Mouse (Mus musculus): Measurements from ENCODE around the gene Bbs7. TPM values are rescaled to one million over a fixed set of nuclear protein-coding genes. Genes with fewer than 3 reads are reported as not detected.

Bbs7 gene
- polyA plus RNA-seq, 1 experiment = 0.62 TPM

DNA sequence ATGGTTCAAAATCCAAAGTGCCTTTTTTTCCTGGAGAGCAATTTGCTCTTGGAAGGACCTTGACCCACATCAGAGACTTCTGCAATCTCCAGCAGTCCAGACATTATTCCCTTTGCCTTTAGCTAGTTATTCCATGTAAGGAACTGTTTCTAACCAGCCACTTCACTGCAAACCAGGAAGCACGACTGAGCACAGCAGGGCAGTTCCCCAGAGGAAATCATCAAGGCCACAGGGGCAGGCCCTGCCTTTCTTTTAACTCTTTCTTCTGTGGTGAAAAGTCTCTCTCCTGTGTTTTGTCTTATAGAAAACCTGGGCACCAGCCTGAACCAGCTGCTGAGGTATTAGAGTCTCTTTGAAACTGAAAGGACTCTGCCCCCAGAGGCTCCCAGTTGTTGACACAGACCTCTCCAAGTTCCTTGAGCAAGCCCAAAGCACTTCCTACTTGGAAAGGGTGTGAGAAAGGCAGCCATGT is 80.0 kb downstream of the Bbs7 start:
- Histone ChIP-seq H3K4me3 (ENCODE audit: extremely low read depth, insufficient read depth, insufficient read length) (no peak overlapping the region), H3K27me3 (ENCODE audit: control insufficient read depth, insufficient read depth, low read length) (peaks cover 2% of the 10 kb centered on the region; the same call in 1 of the 2 replicates), H3K36me3 (ENCODE audit: control insufficient read depth, insufficient read depth, low read length) (no peaks in the 10 kb centered on the region), H3K4me1 (ENCODE audit: control insufficient read depth, insufficient read depth, insufficient read length) (peaks cover 3% of the 10 kb centered on the region; the same call in 1 of the 2 replicates), H3K27ac (ENCODE audit: insufficient read depth, low read length) (no peak overlapping the region)
- no peak for DNase-seq (ENCODE audit: low read depth in 1 of 2, low spot score in 2 of 2)
- TF ChIP-seq CTCF (IDR thresholded peaks at IDR 0.05; ENCODE audit: extremely low read depth, insufficient read depth, insufficient read length, insufficient replicate concordance) (no peak), POLR2A (IDR thresholded peaks at IDR 0.05; ENCODE audit: low read depth, low read length) (no peak)
- WGBS = 0% methylated on average over 1 of the region's 1 CpGs

DNA sequence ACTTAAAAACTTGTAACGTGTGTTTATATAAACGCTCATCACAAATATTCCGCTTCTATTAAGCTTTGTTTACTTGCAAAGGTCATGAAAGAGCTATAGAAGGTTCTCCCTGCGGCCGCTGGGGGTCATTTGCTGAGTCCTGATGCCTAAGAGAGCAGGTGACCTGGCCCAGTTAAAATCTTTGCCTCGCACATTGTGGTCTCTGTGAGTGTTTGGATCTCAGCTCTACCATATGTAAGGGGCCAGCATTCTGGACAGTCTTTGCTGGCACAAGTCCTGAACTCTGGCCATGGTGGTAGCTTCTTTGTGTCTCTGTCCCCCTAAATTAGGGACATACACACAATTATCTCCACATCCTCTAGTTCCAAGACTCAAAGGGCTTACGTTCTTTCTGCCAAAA is 80.5 kb downstream of the Bbs7 start:
- no peak for DNase-seq (ENCODE audit: low read depth in 1 of 2, low spot score in 2 of 2)
- Histone ChIP-seq H3K27ac (ENCODE audit: insufficient read depth, low read length) (no peak overlapping the region), H3K4me1 (ENCODE audit: control insufficient read depth, insufficient read depth, insufficient read length) (peaks cover 3% of the 10 kb centered on the region; the same call in 1 of the 2 replicates), H3K4me3 (ENCODE audit: extremely low read depth, insufficient read depth, insufficient read length) (no peak overlapping the region), H3K36me3 (ENCODE audit: control insufficient read depth, insufficient read depth, low read length) (no peaks in the 10 kb centered on the region), H3K27me3 (ENCODE audit: control insufficient read depth, insufficient read depth, low read length) (peaks cover 2% of the 10 kb centered on the region; the same call in 1 of the 2 replicates)
- 62% methylated on average over 7 of the region's 7 CpGs for WGBS
- TF ChIP-seq CTCF (IDR thresholded peaks at IDR 0.05; ENCODE audit: extremely low read depth, insufficient read depth, insufficient read length, insufficient replicate concordance) = no peak
- no peak for TF ChIP-seq POLR2A (IDR thresholded peaks at IDR 0.05; ENCODE audit: low read depth, low read length)

DNA sequence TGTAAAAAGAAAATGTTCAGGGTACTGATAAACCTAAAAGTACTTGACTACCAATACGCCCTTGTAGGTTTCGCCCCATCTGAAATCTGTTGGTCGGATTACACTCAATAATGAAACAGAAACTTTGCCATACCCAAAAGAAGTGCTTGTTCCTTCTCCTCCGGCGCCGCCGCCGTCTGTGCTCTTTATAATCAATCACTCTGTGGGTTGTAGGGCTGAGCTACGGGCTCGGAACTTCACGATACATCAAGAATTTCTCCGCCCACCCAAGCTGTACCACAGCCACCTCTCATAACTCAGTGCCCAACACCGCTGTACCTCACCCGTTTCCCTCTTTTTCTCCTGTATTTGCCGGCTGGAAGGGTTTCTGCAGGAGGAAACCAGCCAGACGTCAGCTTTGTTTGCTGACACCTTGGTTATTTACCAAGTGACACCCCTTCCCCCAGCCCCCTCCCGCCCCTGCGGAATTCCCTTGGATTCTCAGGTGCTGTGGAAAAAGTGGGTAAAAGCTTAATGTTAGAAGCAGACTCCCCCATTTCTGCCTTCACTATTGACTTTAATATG is 81.2 kb downstream of the Bbs7 start:
- Histone ChIP-seq H3K27me3 (ENCODE audit: control insufficient read depth, insufficient read depth, low read length) (peaks cover 2% of the 10 kb centered on the region; the same call in 1 of the 2 replicates), H3K36me3 (ENCODE audit: control insufficient read depth, insufficient read depth, low read length) (no peaks in the 10 kb centered on the region), H3K27ac (ENCODE audit: insufficient read depth, low read length) (peak overlapping the region; percentile 46; the same call in 1 of the 2 replicates), H3K4me1 (ENCODE audit: control insufficient read depth, insufficient read depth, insufficient read length) (peaks cover 3% of the 10 kb centered on the region; the same call in 1 of the 2 replicates), H3K4me3 (ENCODE audit: extremely low read depth, insufficient read depth, insufficient read length) (peak overlapping the region; percentile 59)
- TF ChIP-seq POLR2A (IDR thresholded peaks at IDR 0.05; ENCODE audit: low read depth, low read length) (no peak), CTCF (IDR thresholded peaks at IDR 0.05; ENCODE audit: extremely low read depth, insufficient read depth, insufficient read length, insufficient replicate concordance) (no peak)
- 3% methylated on average over 18 of the region's 18 CpGs for WGBS
- no peak for DNase-seq (ENCODE audit: low read depth in 1 of 2, low spot score in 2 of 2)

DNA sequence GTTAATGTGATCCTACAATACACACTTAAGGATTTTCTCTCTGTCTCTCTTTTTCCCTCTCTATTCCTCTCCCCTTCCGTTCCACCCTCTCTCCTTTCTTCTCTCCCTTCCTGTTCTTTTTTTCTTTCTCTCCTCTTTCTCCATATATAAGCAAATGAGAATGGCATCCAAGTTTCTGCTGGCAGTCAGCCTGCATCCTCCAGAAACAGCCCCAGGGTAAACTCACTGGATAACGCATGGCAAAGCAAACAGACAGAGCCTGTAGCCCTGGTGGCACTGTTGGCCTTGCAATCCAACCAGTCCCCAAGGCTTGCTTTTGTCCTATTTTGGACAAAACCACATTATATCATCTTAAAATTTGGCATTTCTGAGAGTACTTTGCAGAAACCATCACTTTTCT is 82.0 kb downstream of the Bbs7 start:
- TF ChIP-seq CTCF (IDR thresholded peaks at IDR 0.05; ENCODE audit: extremely low read depth, insufficient read depth, insufficient read length, insufficient replicate concordance) (no peak), POLR2A (IDR thresholded peaks at IDR 0.05; ENCODE audit: low read depth, low read length) (no peak)
- WGBS = 86% methylated on average over 2 of the region's 2 CpGs
- peaks cover 2% of the 10 kb centered on the region; the same call in 1 of the 2 replicates for H3K27me3 ChIP-seq (ENCODE audit: control insufficient read depth, insufficient read depth, low read length)
- H3K4me1 ChIP-seq (ENCODE audit: control insufficient read depth, insufficient read depth, insufficient read length) = peaks cover 3% of the 10 kb centered on the region; the same call in 1 of the 2 replicates
- H3K36me3 ChIP-seq (ENCODE audit: control insufficient read depth, insufficient read depth, low read length) = no peaks in the 10 kb centered on the region
- H3K27ac ChIP-seq (ENCODE audit: insufficient read depth, low read length) = no peak overlapping the region
- no peak for DNase-seq (ENCODE audit: low read depth in 1 of 2, low spot score in 2 of 2)
- no peak overlapping the region for H3K4me3 ChIP-seq (ENCODE audit: extremely low read depth, insufficient read depth, insufficient read length)

DNA sequence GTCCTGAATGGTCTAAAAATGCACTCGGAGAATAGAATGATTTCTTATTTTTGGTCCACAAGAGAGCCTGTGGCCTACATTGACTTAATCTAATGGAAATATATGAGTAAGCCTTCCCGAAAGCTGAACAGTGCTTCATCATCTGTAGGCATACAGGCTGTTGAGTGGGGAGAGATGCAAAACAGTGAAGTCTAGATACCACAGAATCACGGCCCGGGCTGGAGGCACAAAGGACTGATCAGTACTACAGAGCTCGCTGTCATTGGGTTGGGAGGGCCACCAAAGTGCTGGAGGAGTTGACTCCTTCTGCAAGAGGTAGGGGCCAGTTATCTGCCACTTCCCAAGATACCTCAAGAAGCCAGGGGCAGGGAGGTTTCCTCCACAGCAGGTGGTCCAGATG is 82.5 kb downstream of the Bbs7 start:
- 90% methylated on average over 5 of the region's 5 CpGs for WGBS
- no peak for DNase-seq (ENCODE audit: low read depth in 1 of 2, low spot score in 2 of 2)
- no peaks in the 10 kb centered on the region for H3K36me3 ChIP-seq (ENCODE audit: control insufficient read depth, insufficient read depth, low read length)
- TF ChIP-seq CTCF (IDR thresholded peaks at IDR 0.05; ENCODE audit: extremely low read depth, insufficient read depth, insufficient read length, insufficient replicate concordance) (no peak), POLR2A (IDR thresholded peaks at IDR 0.05; ENCODE audit: low read depth, low read length) (no peak)
- peaks cover 2% of the 10 kb centered on the region; the same call in 1 of the 2 replicates for H3K27me3 ChIP-seq (ENCODE audit: control insufficient read depth, insufficient read depth, low read length)
- H3K27ac ChIP-seq (ENCODE audit: insufficient read depth, low read length) = no peak overlapping the region
- H3K4me3 ChIP-seq (ENCODE audit: extremely low read depth, insufficient read depth, insufficient read length) = no peak overlapping the region
- H3K4me1 ChIP-seq (ENCODE audit: control insufficient read depth, insufficient read depth, insufficient read length) = peaks cover 3% of the 10 kb centered on the region; the same call in 1 of the 2 replicates

DNA sequence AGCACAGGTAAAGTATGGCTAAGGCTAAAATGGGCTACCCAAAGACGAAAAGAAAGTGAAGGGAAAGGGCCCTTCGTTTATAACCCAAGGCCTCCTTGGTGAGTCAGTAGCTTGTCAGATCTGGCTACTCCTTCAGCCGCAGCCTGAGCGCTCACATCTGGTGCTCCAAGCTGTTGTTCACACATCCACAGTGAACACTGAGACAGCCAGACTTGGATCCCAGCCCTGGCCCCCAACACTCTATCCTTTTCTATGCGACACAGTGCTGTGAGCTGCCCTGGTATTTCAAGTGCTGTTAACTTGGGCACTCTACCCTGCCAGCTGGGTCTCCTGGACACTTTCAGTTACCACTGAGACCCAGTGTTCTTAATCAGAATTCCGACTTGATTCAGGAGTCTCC is 82.9 kb downstream of the Bbs7 start:
- no peak for DNase-seq (ENCODE audit: low read depth in 1 of 2, low spot score in 2 of 2)
- Histone ChIP-seq H3K4me3 (ENCODE audit: extremely low read depth, insufficient read depth, insufficient read length) (no peak overlapping the region), H3K27me3 (ENCODE audit: control insufficient read depth, insufficient read depth, low read length) (peaks cover 2% of the 10 kb centered on the region; the same call in 1 of the 2 replicates), H3K27ac (ENCODE audit: insufficient read depth, low read length) (no peak overlapping the region), H3K4me1 (ENCODE audit: control insufficient read depth, insufficient read depth, insufficient read length) (peaks cover 3% of the 10 kb centered on the region; the same call in 1 of the 2 replicates), H3K36me3 (ENCODE audit: control insufficient read depth, insufficient read depth, low read length) (no peaks in the 10 kb centered on the region)
- WGBS = 90% methylated on average over 6 of the region's 6 CpGs
- TF ChIP-seq POLR2A (IDR thresholded peaks at IDR 0.05; ENCODE audit: low read depth, low read length) (no peak), CTCF (IDR thresholded peaks at IDR 0.05; ENCODE audit: extremely low read depth, insufficient read depth, insufficient read length, insufficient replicate concordance) (no peak)

DNA sequence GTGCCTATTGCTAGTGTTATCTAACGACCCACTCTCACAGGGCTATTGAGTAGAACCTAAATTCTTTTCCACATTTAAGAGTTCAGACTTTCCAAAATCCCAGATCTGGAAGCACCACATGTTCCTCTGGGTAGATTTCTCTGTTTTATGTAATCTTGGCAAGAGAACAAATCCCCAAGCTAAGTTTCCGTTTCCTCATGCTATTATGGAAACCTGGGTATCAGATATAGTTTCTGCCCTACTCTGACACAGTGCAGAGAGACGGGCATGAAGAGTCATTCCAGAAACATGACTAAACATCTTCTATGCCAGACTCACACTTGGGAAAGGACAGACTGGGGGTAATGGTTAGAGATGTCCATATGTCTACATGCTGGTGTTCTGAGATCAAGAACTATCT is 88.8 kb downstream of the Bbs7 start:
- Histone ChIP-seq H3K27ac (ENCODE audit: insufficient read depth, low read length) (no peak overlapping the region), H3K36me3 (ENCODE audit: control insufficient read depth, insufficient read depth, low read length) (no peaks in the 10 kb centered on the region), H3K4me1 (ENCODE audit: control insufficient read depth, insufficient read depth, insufficient read length) (no peaks in the 10 kb centered on the region), H3K27me3 (ENCODE audit: control insufficient read depth, insufficient read depth, low read length) (0 out of 2 replicates have a peak, but pooled peaks cover 2% of the 10 kb centered on the region), H3K4me3 (ENCODE audit: extremely low read depth, insufficient read depth, insufficient read length) (no peak overlapping the region)
- DNase-seq (ENCODE audit: low read depth in 1 of 2, low spot score in 2 of 2) = no peak
- no peak for TF ChIP-seq CTCF (IDR thresholded peaks at IDR 0.05; ENCODE audit: extremely low read depth, insufficient read depth, insufficient read length, insufficient replicate concordance)
- no peak for TF ChIP-seq POLR2A (IDR thresholded peaks at IDR 0.05; ENCODE audit: low read depth, low read length)
- WGBS = 71% methylated on average over 3 of the region's 3 CpGs

Other genes with a start within 250 kb of the Bbs7 start
- 187 and 239 TPM in 2 replicates for gene Anxa5, start 137.6 kb downstream of the Bbs7 start, polyA plus RNA-seq (2012; rRNA removed)
- gene 1810062G17Rik, start 137.5 kb downstream of the Bbs7 start, polyA plus RNA-seq (2012; rRNA removed) = 0.15 and 0.69 TPM in 2 replicates
- 0.04 TPM in 2 replicates for gene Gm11549, start 91.7 kb downstream of the Bbs7 start, polyA plus RNA-seq (2012; rRNA removed)
- gene Exosc9, start 60.9 kb downstream of the Bbs7 start, polyA plus RNA-seq (2012; rRNA removed) = 3.7 and 3.9 TPM in 2 replicates
- 31.1 and 85.0 TPM in 2 replicates for gene Ccna2, start 41.3 kb downstream of the Bbs7 start, polyA plus RNA-seq (2012; rRNA removed)
- gene Trpc3, start 76.7 kb upstream of the Bbs7 start, polyA plus RNA-seq (2012; rRNA removed) = 1.1 and 1.5 TPM in 2 replicates
- 9.0 and 9.6 TPM in 2 replicates for gene 4932438A13Rik, start 249.6 kb upstream of the Bbs7 start, polyA plus RNA-seq (2012; rRNA removed)

Measured in spleen, adult 2 months (tissue).